Mouse (Mus musculus) kidney, adult 2 months (tissue): Measurements from ENCODE around the gene Chka.

ENCODE experiments used
- CTCF ChIP-seq: fragments of 200-500 bp; conservative IDR thresholded peaks from 2 replicates; pipeline ENCODE4 v1.5.1; 2011; ENCODE audit warnings: low read depth, mild to moderate bottlenecking, control low read depth, low read length, moderate library complexity, mixed read lengths; ENCODE audit not compliant: insufficient read depth, insufficient read length
- POLR2A ChIP-seq: fragments of 200-500 bp; IDR thresholded peaks from one replicate; pipeline ENCODE4 v1.6.1; 2011; ENCODE audit warnings: low read depth, low read length, control low read depth

- TF ChIP-seq CTCF (no peak), POLR2A (no peak)
These were observed 9.0 kb upstream of the Chka start for GRCm38 (mm10) chr19:3842359-3843148.
